Mouse (Mus musculus) left cerebral cortex, adult 18-20 months (tissue): ENCODE results near the gene Nkiras1. TPM values are rescaled to one million over a fixed set of nuclear protein-coding genes. Genes with fewer than 3 reads are reported as not detected.
"Not testable (repeated sequence)": the region's sequence is repeated elsewhere in the genome, so short reads cannot be mapped to it uniquely, and the experiment has no call there.

ENCODE experiments used
- DNase-seq, 2 experiments: peaks; one replicate each; pipeline ENCODE4 v3.0.0; 2021 to 2022; ENCODE audit warnings: low spot score in 2 of 2, mixed read lengths in 1 of 2
- long read RNA-seq, 2 experiments: library from polyadenylated mRNA; stranded (forward); transcript quantifications; one replicate each; pipeline ENCODE4 v2.0.0; 2021
- total RNA-seq, 2 experiments: library from RNA; stranded (reverse); gene quantifications; 2 replicates each; pipeline ENCODE4 v1.2.3; 2021

Gene Nkiras1
- total RNA-seq = 100 to 1,000 TPM; 101 to 104 TPM
- long read RNA-seq, experiment 1, full-length matches to known transcripts = 140 of 150 reads
- long read RNA-seq, experiment 1, partial matches to known transcripts = 2 of 150 reads
- long read RNA-seq, experiment 1, other reads (novel, unspliced or antisense) = 8 of 150 reads
- long read RNA-seq, experiment 2, full-length matches to known transcripts = 99 of 106 reads
- long read RNA-seq, experiment 2, partial matches to known transcripts = 2 of 106 reads
- long read RNA-seq, experiment 2, other reads (novel, unspliced or antisense) = 5 of 106 reads

DNA sequence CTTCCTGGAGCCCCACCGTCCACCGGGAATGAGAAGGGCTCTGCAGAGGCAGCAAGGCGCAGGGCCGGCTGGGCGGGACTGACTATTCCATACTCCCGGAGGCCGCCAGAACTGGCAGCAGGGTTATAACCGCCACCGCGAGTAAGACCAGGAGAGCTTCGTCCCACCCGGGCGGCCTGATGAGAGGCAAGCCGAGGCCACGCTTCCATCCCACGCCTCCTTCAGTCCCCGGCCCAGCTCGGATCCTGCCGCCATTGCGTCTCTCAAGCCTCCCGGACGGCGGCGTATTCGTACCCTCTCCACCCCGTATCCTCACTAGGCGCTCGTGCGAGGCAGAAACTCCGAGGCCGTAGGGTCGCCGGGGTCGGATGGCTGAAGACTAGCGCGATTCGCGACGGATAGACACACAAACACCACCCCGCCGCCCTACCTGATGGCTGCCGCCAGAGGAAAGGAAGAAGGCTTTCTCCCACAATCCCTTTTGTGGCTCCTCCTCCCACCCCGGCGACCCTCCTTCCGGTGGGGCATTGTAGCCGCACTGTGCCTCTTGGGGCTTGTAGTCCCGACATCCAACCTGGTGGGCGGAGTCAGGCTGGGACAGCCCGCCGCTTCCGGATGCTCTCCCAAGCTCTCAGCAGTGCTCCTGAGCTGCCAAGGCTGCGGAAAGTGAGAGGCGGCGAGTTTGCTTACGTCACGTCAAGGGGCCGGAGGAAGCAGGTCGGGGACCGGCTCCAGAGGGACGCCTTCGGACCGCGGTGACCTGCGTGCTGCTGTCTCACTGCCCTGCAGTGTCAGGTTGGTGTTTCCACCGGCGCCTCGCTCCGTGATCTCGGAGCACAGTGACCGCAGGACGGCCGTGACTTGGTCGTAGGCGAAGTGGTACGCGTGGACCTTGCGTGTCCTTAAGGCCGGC is at the start of gene Nkiras1, which contains the start of gene Rpl15:
Nkiras1 (plus strand) TSS at position 608 of the 913 bp plus-strand sequence.
Rpl15 (minus strand) TSS at position 863 of the 913 bp plus-strand sequence.
- DNase-seq = peak; percentile 98 to 99

DNA sequence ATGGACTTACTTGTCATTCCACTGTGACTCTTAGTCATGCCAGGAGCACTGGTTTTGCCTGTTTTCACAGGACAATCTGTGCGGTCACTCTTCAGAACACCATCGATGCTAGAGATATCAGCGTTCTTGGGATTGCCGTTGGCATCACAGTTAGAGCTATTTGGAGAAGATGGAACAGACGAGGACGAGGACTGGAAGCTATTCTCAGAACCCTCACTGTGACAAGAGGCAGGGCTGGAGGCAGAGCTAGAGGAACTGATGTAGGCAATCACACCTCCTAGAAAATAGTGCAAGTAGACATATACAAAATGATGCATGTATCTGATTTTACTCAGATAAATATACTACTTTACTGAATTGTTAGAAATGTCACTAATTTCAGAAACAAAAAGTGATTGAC is 49.0 kb upstream of the Nkiras1 start:
- no peak for DNase-seq

DNA sequence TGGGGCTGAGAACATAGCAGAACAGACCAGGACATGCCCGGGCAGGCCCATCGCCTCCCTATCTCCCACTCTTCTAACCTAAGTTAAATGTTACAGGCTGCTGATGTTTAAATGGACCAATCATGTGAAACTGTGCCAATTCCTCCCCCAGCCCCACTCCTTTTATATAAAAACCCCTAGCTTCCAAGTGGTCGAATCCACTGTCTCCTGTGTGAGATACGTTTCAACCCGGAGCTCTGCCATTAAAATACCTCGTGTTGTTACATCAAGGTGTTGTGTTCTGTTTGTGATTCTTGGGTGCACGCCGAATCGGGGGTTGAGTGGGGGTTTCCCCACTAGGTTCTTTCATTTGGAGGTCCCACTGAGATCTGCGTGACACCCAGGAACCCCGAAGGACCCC is 45.5 kb upstream of the Nkiras1 start:
- DNase-seq = not testable (repeated sequence)

DNA sequence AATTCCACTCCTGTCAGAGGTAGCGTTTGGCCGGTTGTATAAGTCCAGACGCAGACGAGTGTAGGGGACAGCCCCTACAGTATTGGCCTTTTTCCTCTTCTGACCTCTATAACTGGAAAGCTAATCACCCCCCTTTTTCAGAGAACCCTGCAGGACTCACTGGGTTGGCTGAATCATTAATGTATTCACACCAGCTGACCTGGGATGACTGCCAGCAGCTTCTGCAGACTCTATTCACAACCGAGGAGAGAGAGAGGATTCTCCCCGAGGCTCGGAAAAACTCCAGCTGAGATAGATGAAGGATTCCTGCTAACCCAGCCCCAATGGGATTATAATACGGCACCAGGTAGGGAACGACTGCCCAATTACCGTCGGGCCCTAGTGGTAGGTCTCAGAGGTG is 44.8 kb upstream of the Nkiras1 start:
- DNase-seq = not testable (repeated sequence)

DNA sequence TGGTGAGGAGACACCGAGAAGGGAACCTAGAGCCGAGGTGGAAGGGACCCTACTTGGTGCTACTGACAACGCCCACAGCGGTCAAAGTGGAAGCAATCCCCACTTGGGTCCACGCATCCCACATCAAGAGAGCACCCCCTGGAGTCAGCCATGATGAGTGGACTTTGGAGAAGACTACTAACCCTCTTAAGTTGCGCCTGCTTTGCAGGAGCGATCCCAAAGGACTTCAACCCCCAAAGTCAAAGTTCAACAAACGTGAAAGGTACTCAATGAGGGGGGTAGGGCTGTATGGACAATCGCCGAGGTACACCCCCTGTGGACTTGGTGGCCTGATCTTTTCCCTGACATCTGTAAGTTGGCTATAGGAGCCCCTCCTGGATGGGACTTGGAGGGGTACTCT is 41.2 kb upstream of the Nkiras1 start:
- not testable (repeated sequence) for DNase-seq

DNA sequence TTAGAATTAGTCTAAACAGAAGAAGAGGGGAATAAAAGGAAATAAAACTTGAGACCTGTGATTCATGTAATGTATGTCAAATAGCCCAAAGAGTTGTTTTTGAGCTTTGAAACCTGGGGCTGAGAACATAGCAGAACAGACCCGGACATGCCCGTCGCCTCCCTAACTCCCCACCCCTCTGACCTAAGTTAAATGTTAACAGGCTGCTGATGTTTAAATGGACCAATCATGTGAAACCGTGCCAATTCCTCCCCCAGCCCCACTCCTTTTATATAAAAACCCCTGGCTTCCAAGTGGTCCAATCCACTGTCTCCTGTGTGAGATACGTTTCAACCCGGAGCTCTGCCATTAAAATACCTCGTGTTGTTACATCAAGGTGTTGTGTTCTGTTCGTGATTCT is 39.1 kb upstream of the Nkiras1 start:
- not testable (repeated sequence) for DNase-seq

DNA sequence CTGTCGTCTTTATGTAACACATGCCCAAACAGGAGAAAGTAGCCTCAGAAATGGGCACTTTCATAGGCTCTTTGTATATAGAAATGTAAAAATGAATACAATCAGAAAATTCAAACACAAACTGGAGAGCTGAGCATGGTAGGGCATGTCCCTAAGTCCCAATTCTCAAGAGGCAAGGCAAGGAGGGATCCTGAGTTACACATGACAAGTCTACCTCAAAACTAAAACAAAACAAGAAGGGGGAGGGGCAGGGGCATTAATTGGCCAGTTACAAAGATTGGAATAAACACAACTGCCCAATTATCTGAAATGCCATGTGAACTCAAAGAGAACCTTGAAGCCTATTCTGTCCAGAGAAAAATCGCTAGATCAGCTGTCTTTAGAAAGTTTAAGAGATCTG is 37.9 kb upstream of the Nkiras1 start:
- no peak for DNase-seq

DNA sequence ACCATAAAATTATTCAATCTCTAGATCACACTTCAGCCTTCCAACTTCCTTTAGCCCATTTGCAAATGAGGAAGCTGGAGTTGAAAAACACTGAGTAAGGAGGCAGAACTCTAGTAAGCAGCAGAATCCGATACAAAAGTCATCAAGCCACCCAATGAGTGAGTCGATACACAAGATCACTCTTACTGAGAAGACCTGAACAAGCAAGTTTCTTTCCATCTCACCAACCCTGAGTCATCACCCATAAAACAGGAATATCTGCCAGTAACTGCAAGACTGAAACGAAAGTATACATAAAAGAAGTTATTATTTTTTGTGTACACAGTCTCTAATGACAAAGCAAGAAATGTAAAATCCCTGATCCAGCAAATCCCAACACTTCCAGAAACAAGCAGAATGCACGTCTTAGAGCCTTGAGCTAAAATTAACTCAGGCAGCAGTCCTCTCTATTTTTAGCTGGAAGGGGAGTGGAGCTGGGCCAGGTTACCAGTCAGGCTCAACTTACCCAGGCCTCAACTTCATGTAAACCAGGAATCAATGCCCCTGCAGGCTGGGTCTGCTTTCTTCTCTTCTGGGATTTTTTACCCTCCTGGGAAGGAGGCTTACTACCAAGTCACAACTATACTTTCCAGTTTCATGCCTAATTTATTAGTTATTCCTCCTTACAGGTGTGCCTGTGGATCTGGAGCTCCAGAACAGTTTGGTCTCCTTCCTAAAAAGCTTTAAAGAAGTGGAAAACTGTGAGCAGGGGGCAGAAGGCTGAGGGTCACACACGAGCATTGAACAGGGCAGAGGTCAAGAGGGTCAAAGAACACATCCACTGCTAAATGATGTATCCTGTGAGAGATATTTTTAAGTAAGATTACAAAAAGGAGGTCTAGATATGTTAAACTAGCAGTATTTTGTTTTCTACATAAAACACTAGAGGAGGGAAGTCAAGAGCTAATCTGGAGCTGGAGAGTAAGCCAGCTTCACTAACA is 36.7 kb upstream of the Nkiras1 start:
- no peak for DNase-seq

DNA sequence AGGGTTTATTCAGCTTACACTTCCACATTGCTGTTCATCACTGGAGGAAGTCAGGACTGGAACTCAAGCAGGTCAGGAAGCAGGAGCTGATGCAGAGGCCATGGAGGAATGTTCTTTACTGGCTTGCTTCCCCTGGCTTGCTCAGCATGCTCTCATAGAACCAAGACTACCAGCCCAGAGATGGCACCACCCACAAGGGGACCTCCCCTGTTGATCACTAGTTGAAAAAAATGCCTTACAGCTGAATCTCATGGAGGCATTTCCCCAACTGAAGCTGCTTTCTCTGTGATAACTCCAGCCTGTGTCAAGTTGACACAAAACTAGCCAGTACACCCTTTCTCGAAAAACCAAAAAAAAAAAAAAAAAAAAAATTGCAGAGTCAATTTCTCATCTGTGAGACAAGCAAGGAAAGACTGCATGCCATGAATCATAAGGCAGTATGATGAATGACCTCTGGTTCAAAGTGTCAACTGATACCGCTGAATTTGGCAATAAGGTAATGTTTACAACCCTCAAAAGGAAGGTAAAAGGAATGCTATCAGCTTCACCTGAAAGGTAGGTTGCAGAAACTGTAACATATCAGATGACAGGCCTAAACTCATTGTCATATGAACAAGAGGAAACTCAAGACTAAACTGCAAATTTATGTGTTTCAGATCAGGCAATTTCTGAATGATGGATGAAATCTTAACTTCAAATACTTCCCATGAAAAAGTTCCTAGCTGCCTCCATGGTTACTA is 34.3 kb upstream of the Nkiras1 start:
- not testable (repeated sequence) for DNase-seq

DNA sequence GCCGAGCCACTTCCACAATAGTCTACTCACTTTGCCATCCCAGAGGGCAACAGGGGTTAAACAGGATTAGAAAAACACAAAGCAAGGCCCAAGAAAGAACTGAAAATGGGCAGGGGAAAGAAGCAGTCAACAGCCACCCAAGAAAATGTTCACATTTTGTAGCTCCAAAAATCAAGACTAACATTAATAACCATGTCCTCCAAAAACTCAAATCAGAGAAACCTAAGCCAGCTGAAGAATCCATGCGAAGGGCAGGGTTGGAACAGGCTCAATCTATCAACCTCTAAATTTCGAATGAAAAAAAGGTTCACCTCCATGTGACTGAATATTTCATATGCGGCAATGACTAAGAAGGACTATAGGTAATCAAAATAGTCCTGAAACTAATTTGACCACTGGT is 33.6 kb upstream of the Nkiras1 start:
- DNase-seq = no peak

DNA sequence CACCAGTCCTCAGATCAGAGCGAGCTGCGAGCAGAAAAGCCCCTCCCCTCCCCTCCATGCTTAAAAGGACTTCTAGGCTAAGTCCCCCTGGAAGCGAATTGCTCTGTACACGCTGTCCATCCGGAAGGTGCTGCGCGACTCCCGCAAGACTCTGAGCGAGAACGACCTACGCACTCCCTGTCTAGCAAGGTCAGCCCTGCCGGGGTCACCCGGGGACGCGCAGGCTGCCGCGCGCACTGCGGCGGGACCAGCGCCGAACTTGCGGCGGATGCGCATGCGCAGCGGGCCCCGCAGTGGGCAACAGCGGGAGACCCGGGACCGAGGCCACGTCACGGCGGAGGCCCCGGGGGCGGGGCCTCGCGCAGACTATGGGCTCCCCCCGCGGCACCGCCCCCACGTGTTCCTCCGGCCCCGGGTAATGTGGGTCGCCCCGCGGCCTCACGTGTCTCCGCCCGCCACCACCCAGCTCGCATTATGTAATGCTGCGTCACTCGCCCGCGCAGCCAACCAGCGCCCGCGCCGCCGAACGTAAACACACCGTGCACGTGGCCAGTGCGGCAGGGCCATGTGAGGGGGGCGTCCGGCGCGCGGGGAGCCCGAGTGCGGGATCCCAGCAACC is 32.7 kb upstream of the Nkiras1 start:
- peak; percentile 96 for DNase-seq

DNA sequence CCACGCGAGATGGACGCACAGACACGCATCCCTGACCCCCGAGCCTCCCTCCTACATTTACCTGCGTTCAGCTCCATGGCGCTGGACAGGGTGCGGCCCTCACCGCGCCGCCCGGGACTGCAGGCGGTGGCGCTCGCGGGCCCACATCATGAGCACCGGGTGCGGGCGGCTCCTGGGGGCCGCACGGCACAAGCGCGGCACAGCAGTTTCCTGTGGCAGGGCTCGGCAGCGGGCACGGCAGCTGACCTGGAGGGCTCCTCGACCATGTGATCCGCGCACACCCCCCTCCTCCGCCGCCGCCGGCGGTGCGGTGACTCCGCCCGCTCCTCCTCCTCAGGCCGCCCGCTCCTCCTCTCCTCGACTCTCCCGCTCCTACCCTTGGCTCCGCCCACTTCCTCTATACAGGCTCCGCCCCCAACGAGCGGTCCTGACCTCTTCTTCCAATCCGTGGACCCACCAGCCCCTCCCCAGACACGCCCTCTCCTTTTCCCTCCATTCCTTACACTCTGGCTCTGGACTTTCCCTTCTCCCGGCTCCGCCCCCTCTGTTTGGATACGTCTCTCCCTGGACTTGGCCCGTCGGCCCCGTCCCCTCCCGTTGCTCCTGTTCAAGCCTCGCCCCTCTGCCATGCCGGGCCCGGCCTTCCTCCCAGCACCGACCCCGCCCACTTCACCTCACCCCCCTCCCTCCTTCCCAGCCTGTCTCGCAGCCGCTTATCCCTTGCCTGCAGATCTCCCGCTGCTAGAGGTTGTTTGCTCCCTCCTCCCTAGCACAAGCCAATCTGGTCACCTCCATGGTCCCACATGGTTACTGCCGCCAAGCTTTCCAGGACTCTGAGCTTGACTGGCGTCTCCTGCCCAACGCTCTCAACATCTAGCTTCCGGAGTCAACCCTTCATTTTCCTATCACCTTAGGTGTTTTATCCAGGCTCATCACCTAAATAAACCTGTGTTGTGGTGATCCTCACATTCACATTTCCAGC is 31.9 kb upstream of the Nkiras1 start, which contains the start of gene Nr1d2:
Nr1d2 (minus strand) TSS at position 378 of the 982 bp plus-strand sequence.
- DNase-seq = peak; percentile 96 to 98

DNA sequence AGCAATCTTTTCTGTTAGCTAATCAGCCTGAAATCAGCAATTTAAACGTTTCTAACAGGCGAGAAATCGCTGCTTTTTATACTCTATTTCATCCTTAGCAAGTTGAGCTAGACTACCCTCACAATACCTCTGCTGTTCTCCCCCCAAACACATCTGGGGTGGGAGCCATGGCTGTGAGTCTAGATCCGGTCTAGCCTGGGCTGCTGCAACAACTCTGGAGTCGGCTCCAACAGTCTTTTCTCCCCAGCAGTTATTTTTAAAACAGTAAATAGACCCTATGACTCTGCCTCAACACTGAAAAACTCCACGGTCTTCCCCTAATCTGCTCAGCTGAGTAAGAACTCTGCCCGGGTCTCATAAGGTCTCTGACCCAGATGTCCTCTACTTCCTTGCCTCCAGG is 30.8 kb upstream of the Nkiras1 start:
- no peak for DNase-seq

DNA sequence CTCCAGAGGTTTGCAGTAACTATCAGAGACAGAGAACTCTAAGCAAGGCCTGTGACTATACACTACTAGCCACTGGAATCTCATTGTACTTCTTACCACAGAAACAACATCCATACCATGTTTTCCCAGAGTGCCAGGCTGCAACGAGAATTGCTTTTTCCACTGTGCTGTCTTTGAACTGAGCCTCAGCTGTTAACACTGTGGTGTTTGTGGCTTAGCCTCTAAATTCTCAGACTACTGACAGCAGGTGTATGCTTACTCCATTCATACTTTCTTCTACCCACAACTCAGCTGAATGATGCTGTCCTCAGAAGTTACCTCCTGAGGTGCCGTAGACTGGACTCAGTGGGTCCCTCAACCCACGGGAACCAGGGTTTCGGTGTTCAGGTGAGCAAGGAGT is 29.1 kb upstream of the Nkiras1 start:
- no peak for DNase-seq

DNA sequence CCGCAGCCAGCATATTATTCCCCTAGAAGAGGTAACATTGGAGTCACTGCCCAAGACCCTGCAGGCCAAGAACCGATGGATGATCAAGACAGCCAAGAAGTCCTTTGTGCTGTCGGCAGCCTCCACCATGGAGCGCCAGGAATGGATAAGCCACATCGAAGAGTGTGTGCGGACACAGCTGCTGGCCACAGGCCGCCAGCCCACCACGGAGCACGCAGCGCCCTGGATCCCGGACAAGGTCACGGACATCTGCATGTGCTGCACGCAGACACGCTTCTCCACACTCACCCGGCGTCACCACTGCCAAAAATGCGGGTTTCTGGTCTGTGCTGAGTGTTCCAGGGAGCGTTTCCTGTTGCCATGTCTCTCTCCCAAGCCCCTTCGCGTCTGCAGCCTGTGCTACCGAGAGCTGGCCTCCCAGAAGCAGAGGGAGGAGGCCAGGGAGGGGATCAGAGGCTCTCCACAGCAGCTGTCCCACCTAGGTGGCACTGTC is 28.3 kb upstream of the Nkiras1 start:
- no peak for DNase-seq

DNA sequence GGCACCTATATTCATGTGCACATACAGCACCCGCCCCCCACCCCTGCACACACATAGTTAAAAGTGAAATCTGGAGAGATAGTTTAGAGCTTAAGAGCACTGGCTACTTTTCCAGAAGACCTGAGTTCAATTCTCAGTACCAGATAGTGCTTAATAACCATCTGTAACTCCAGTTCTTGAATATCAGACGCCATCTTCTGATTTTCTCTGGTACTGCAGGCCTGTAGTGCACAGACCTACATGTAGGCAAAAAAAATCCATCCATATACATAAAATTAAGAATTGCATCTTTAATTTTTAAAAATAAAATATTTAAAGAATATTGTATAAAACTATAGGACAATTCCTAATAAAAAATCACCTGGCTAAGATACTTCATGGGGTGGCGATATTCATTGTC is 9.7 kb upstream of the Nkiras1 start:
- DNase-seq = no peak

DNA sequence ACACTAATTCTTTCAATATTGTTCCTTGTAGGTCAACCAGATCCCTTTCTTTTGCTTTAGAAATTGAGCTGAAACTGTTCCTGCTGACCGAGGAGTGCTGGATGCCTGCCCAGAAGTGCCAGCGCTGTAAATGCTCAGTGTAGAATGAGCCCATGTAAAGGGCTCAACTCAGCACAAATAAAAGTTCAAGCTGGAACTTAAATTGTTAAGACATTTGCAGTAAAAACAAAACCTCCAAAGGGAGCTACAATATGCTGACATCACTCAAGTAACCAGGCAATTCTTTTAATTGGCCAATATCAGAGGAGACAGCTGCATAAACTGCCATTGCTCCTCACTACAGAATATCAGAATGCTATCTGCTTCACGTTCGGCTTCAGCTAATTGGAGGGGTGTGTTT is 7.5 kb upstream of the Nkiras1 start:
- DNase-seq = peak; percentile 53 to 57

DNA sequence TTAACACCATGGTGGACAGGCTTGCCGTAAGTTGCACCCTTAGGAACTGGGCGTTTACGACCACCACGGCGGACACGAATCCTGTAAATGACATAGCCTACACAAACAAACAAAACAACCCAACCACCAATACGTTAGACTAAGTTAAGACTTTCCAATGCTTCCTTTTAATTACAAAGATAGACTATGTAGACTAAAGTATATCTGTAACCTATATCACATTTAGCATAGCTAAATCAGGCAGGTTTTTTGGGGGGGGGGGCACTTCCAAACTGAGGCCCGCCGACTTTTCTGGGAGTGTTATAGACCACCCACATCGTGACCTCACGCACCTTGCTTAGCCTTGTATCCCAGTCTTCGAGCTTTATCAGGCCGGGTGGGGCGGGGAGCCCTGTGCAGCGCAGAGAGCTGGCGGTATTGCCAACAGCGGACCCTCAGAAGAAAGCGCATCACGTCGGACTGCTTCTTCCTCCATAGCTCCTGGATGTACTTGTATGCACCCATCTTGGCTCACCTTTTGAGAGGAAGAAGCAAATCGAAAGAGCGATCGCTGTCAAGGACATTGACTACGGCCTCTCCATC is 898 bp upstream of the Nkiras1 start:
- DNase-seq = not testable (repeated sequence)
